Mouse (Mus musculus) MEL (cell line): ENCODE data around the gene Sbp.

Experiments used
- CTCF ChIP-seq, 3 experiments: IDR thresholded peaks in 2 of 3; conservative IDR thresholded peaks in 1 of 3; 2 replicates each; pipeline ENCODE4 v1.5.1; 2011 to 2012; ENCODE audit warnings: low read length in 3 of 3, low read depth in 2 of 3, mild to moderate bottlenecking in 2 of 3, improper control_type of control experiment in 1 of 3, inconsistent platforms in 1 of 3, mixed read lengths in 1 of 3, moderate library complexity in 1 of 3; ENCODE audit not compliant: control insufficient read depth in 1 of 3, insufficient read depth in 1 of 3, poor library complexity in 1 of 3, severe bottlenecking in 1 of 3
- GATA1 ChIP-seq: IDR thresholded peaks from 2 replicates; pipeline ENCODE4 v1.6.1; 2011; ENCODE audit warnings: low read depth, low read length, improper control_type of control experiment
- JUND ChIP-seq: IDR thresholded peaks from 2 replicates; pipeline ENCODE4 v1.6.1; 2011; ENCODE audit warnings: low read depth, mild to moderate bottlenecking, improper control_type of control experiment, low read length
- MEF2A ChIP-seq: IDR thresholded peaks from 2 replicates; pipeline ENCODE4 v1.6.1; 2014; ENCODE audit warnings: low read depth, mild to moderate bottlenecking, inconsistent platforms, low read length, improper control_type of control experiment; ENCODE audit not compliant: poor library complexity, insufficient replicate concordance, severe bottlenecking; ENCODE audit errors: extremely low read depth
- NELFE ChIP-seq: IDR thresholded peaks from 2 replicates; pipeline ENCODE4 v1.6.1; 2011; ENCODE audit warnings: low read depth, low read length, improper control_type of control experiment
- SIN3A ChIP-seq: IDR thresholded peaks from 2 replicates; pipeline ENCODE4 v1.6.1; 2012; ENCODE audit warnings: low read length, improper control_type of control experiment, inconsistent platforms
- SMC3 ChIP-seq: IDR thresholded peaks from 2 replicates; pipeline ENCODE4 v1.6.1; 2011; ENCODE audit warnings: low read depth, low read length, improper control_type of control experiment
- TBP ChIP-seq: IDR thresholded peaks from 2 replicates; pipeline ENCODE4 v1.8.0; 2011; ENCODE audit warnings: low read depth, low read length, improper control_type of control experiment
- ZC3H11A ChIP-seq: IDR thresholded peaks from 2 replicates; pipeline ENCODE4 v1.6.1; 2012; ENCODE audit warnings: low read depth, mild to moderate bottlenecking, inconsistent platforms, low read length, improper control_type of control experiment
- ZNF384 ChIP-seq: IDR thresholded peaks from 2 replicates; pipeline ENCODE4 v1.6.1; 2012; ENCODE audit warnings: low read depth, mild to moderate bottlenecking, inconsistent platforms, low read length, improper control_type of control experiment

DNA sequence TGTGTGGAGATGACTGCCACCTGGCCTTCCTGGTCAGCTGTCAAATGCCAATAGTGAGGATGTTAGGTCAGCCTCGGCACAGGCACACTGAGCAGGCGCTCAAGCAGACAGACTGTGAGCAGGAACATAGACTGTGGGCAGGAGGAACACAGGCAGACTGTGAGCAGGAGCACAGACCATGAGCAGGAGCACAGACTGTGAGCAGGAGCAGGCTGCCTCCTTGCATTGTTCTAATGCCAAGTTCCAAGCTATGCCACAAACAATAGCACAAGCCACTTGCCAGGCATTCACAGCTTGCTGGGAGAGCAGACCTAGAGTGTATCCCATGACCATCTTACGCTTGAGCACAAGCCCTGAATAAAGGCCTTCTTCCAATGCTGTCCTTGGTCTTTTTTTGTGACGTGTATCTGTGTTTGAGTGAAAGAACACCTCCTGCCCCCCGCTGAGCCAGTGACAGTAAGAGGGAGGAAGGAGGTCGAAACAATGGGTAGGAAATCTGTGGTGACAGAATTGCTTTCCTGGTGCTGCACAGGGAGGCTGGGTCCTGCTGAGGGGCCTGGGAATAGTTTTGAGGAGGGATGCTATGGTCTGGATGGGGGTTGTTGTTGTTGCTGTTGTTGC lies 24.4 kb downstream of the Sbp start:
- TF ChIP-seq MEF2A (no peak), SMC3 (no peak), CTCF (IDR thresholded peaks at IDR 0.05 in 2 of 3, conservative IDR thresholded peaks at IDR 0.05 in 1 of 3; ENCODE audit: control insufficient read depth in 1 of 3, insufficient read depth in 1 of 3, low read depth in 2 of 3, low read length in 3 of 3, poor library complexity in 1 of 3, severe bottlenecking in 1 of 3) (no peak), NELFE (no peak), JUND (no peak), SIN3A (no peak), TBP (no peak), ZC3H11A (no peak), GATA1 (no peak), ZNF384 (no peak)
